Mouse (Mus musculus) adrenal gland, adult 8-10 months (tissue): Measurements from ENCODE around the gene Fam169b. TPM values are rescaled to one million over a fixed set of nuclear protein-coding genes. Genes with fewer than 3 reads are reported as not detected.

Experiments used
- DNase-seq: peaks from one replicate; pipeline ENCODE4 v3.0.0; 2022
- total RNA-seq, 4 experiments: library from RNA; stranded (reverse); gene quantifications; 2 replicates each; pipeline ENCODE4 v1.2.4; 2022

Gene Fam169b
- total RNA-seq: under 1 TPM; 0.12 to 0.17 (median 0.15) TPM

- no peak for DNase-seq
Measured at GRCm38 (mm10) chr7:68273515-68273914, at the start of gene Fam169b. Gene Fam169b (plus strand): TSS chr7:68273839.

- no peak for DNase-seq
Measured at GRCm38 (mm10) chr7:68224006-68224405, 49.6 kb upstream of the Fam169b start.

- no peak for DNase-seq
Measured at GRCm38 (mm10) chr7:68225427-68226054, 48.1 kb upstream of the Fam169b start.

- DNase-seq: no peak
Measured at GRCm38 (mm10) chr7:68227021-68227420, 46.6 kb upstream of the Fam169b start.

GRCm38 (mm10) chr7:68227621-68228020 is 46.0 kb upstream of the Fam169b start:
- DNase-seq: no peak

GRCm38 (mm10) chr7:68228491-68228890 is 45.1 kb upstream of the Fam169b start:
- no peak for DNase-seq

- no peak for DNase-seq
Measured at GRCm38 (mm10) chr7:68230831-68231230, 42.8 kb upstream of the Fam169b start.

GRCm38 (mm10) chr7:68232521-68232920 is 41.1 kb upstream of the Fam169b start:
- DNase-seq: no peak

- no peak for DNase-seq
Measured at GRCm38 (mm10) chr7:68233619-68234223, 39.9 kb upstream of the Fam169b start.

- DNase-seq: no peak
Measured at GRCm38 (mm10) chr7:68236817-68237216, 36.8 kb upstream of the Fam169b start.

GRCm38 (mm10) chr7:68239220-68239827 is 34.3 kb upstream of the Fam169b start:
- DNase-seq: no peak

- DNase-seq: no peak
Measured at GRCm38 (mm10) chr7:68241205-68241604, 32.4 kb upstream of the Fam169b start.

GRCm38 (mm10) chr7:68245681-68246080 is 28.0 kb upstream of the Fam169b start:
- DNase-seq: no peak

- DNase-seq: no peak
Measured at GRCm38 (mm10) chr7:68246249-68246648, 27.4 kb upstream of the Fam169b start.

GRCm38 (mm10) chr7:68250411-68250810 is 23.2 kb upstream of the Fam169b start:
- no peak for DNase-seq

GRCm38 (mm10) chr7:68250902-68251301 is 22.7 kb upstream of the Fam169b start:
- no peak for DNase-seq

GRCm38 (mm10) chr7:68257767-68258166 is 15.9 kb upstream of the Fam169b start:
- no peak for DNase-seq

GRCm38 (mm10) chr7:68258326-68259150 is 15.1 kb upstream of the Fam169b start:
- DNase-seq: no peak

GRCm38 (mm10) chr7:68259523-68260081 is 14.0 kb upstream of the Fam169b start:
- no peak for DNase-seq

- DNase-seq: no peak
Measured at GRCm38 (mm10) chr7:68262612-68263200, 10.9 kb upstream of the Fam169b start.

GRCm38 (mm10) chr7:68263346-68264027 is 10.2 kb upstream of the Fam169b start:
- no peak for DNase-seq

GRCm38 (mm10) chr7:68264028-68264453 is 9.6 kb upstream of the Fam169b start, which contains the start of gene Pgpep1l:
Gene Pgpep1l (minus strand): TSS chr7:68264233.
- DNase-seq: peak; percentile 12
